Mouse (Mus musculus) stomach, postnatal 0 days (tissue): ENCODE data around the gene Ftl1. TPM values are rescaled to one million over a fixed set of nuclear protein-coding genes. Genes with fewer than 3 reads are reported as not detected.
"Not testable (repeated sequence)": the region's sequence is repeated elsewhere in the genome, so short reads cannot be mapped to it uniquely, and the experiment has no call there.

Experiments
- ATAC-seq: fragments of 200-750 bp; cut with Nextera tagmentation; 2 replicates; pipeline ENCODE4 v1.8.0; 2017; ENCODE audit not compliant: low FRiP score, low TSS enrichment
- DNase-seq: peaks from one replicate; pipeline ENCODE4 v3.0.0-alpha.2; 2016; ENCODE audit warnings: low spot score
- H3K27ac ChIP-seq: fragments of 300-500 bp; sonication (generic); replicated peaks from 2 replicates; pipeline ENCODE4 v1.5.1; 2014; ENCODE audit warnings: mild to moderate bottlenecking, control low read depth
- H3K27me3 ChIP-seq: fragments of 300-500 bp; sonication (generic); 2 replicates; pipeline ENCODE4 v1.6.1; 2014; ENCODE audit warnings: low read length; ENCODE audit not compliant: control insufficient read depth, insufficient read depth
- H3K36me3 ChIP-seq: fragments of 300-500 bp; sonication (generic); 2 replicates; pipeline ENCODE4 v1.6.1; 2014; ENCODE audit warnings: low read length, mixed read lengths; ENCODE audit not compliant: control insufficient read depth, insufficient read depth
- H3K4me1 ChIP-seq: fragments of 300-500 bp; sonication (generic); replicated peaks from 2 replicates; pipeline ENCODE4 v1.6.1; 2014; ENCODE audit warnings: antibody characterized with exemption; ENCODE audit not compliant: control insufficient read depth, insufficient read depth
- H3K4me2 ChIP-seq: fragments of 300-500 bp; sonication (generic); replicated peaks from 2 replicates; pipeline ENCODE4 v1.6.1; 2014; ENCODE audit warnings: low read depth, mild to moderate bottlenecking, control low read depth, moderate library complexity
- H3K4me3 ChIP-seq: fragments of 300-500 bp; sonication (generic); 2 replicates; pipeline ENCODE4 v1.5.1; 2014; ENCODE audit warnings: low read depth, low read length, control low read depth
- H3K9ac ChIP-seq: fragments of 300-500 bp; sonication (generic); 2 replicates; pipeline ENCODE4 v1.6.1; 2014; ENCODE audit warnings: mild to moderate bottlenecking, low read length, control low read depth, mixed read lengths
- H3K9me3 ChIP-seq: fragments of 300-500 bp; sonication (generic); 2 replicates; pipeline ENCODE4 v1.6.1; 2016; ENCODE audit warnings: low read length; ENCODE audit not compliant: control insufficient read depth
- CTCF ChIP-seq: IDR thresholded peaks from 2 replicates; pipeline ENCODE4 v1.5.1; 2016; ENCODE audit warnings: antibody characterized with exemption, low read depth, mild to moderate bottlenecking, moderate library complexity
- EP300 ChIP-seq: optimal IDR thresholded peaks from 2 replicates; pipeline ENCODE3; 2016; ENCODE audit warnings: antibody characterized with exemption
- WGBS: fragments of 180-500 bp; shearing (Covaris S2); extraction: QIAGEN DNeasy Blood & Tissue Kit; methylation state at CpG from one replicate; pipeline ENCODE4 v1.1.7; 2014; 5-methylcytosine and 5-hydroxymethylcytosine counted together
- polyA plus RNA-seq: library from polyadenylated mRNA; unstranded; fragments of >200 nt; fragmentation: Nextera tagmentation; extraction: Ambion mirVana; gene quantifications from 2 replicates; pipeline ENCODE4 v1.2.1, GENCODE M21; 2015

The Ftl1 gene
- polyA plus RNA-seq, 1 experiment from 2014 or later = 3,760 TPM

DNA sequence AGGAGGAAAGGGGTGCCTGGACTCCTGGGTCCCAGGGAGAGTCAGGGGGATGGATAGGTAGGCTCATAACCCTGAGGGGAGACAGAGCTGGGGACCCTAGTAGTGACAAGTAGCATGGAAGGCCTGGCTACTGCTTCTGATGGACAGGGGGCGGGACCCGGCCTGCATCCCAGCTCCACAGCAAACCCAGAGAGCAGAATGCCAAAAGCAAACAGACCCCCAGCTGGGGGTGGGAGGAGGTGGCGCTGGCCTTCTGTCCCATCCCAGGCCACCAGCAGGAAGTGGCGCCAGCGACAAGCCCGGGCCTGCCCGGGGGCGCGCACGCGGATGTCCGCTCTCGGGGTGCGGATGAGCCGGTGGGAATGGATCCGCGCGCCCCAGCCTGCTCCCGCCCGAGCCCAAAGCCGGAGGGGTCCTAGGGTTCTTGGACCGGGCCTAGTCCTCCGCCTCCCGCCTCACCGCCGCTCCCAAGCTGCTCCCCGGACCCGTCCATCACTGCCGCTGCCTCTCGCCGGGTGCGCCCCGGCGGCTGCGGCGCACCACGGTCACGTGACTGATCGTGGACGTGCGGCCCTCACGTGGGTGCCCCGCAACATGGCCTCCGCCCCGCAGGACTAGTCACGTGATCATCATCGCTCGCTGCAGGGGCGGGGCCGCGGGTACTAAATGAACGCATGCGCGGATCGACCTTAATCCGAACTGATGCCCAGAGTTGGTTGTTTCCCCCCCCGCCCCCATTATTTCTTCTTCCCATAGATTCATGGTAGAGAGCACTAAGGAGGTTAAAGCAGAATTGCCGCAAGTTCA, 6.8 kb upstream of the Ftl1 start, which contains the start of gene Bax:
TSS of gene Bax (minus strand) at position 616 of the 807 bp plus-strand sequence.
- H3K27ac ChIP-seq = 0 out of 2 replicates have a peak within 1 kb of the TSS, but pooled peaks have one; percentile 53
- peak within 1 kb of the TSS; percentile 87 for H3K4me2 ChIP-seq
- H3K4me3 ChIP-seq = peak within 1 kb of the TSS; percentile 76
- peaks cover 4% of the 10 kb centered on the region for H3K4me1 ChIP-seq
- peak; percentile 95 for DNase-seq
- ATAC-seq = peak; percentile 82
- no peaks in the 10 kb centered on the region for H3K36me3 ChIP-seq
- 0 out of 2 replicates have a peak, but pooled peaks have one; percentile 17 for TF ChIP-seq CTCF
- peak; percentile 50 for TF ChIP-seq EP300
- no peaks in the 10 kb centered on the region for H3K27me3 ChIP-seq
- peak within 1 kb of the TSS; percentile 81 for H3K9ac ChIP-seq
- H3K9me3 ChIP-seq = no peaks in the 10 kb centered on the region
- under 1% methylated on average over 51 of the region's 58 CpGs for WGBS

GRCm38 (mm10) chr7:45465549-45465948, 5.9 kb upstream of the Ftl1 start:
- WGBS = 77% methylated on average over 9 of the region's 9 CpGs
- Histone ChIP-seq H3K36me3 (no peaks in the 10 kb centered on the region), H3K9ac (no peak overlapping the region; the same call in 1 of the 2 replicates), H3K27me3 (no peaks in the 10 kb centered on the region), H3K4me1 (peaks cover 7% of the 10 kb centered on the region), H3K4me2 (peak overlapping the region; percentile 87), H3K27ac (no peak overlapping the region), H3K9me3 (no peaks in the 10 kb centered on the region), H3K4me3 (no peak overlapping the region)
- no peak for ATAC-seq
- DNase-seq = peak; percentile 19
- TF ChIP-seq EP300 (no peak), CTCF (peak; percentile 36)

GRCm38 (mm10) chr7:45465112-45465511, 5.4 kb upstream of the Ftl1 start:
- WGBS = 93% methylated on average over 12 of the region's 12 CpGs
- Histone ChIP-seq H3K27ac (no peak overlapping the region), H3K36me3 (no peaks in the 10 kb centered on the region), H3K4me1 (peaks cover 11% of the 10 kb centered on the region), H3K4me2 (no peak overlapping the region), H3K9ac (no peak overlapping the region), H3K9me3 (no peaks in the 10 kb centered on the region), H3K4me3 (no peak overlapping the region), H3K27me3 (no peaks in the 10 kb centered on the region)
- no peak for DNase-seq
- TF ChIP-seq CTCF (no peak), EP300 (no peak)
- no peak for ATAC-seq

DNA sequence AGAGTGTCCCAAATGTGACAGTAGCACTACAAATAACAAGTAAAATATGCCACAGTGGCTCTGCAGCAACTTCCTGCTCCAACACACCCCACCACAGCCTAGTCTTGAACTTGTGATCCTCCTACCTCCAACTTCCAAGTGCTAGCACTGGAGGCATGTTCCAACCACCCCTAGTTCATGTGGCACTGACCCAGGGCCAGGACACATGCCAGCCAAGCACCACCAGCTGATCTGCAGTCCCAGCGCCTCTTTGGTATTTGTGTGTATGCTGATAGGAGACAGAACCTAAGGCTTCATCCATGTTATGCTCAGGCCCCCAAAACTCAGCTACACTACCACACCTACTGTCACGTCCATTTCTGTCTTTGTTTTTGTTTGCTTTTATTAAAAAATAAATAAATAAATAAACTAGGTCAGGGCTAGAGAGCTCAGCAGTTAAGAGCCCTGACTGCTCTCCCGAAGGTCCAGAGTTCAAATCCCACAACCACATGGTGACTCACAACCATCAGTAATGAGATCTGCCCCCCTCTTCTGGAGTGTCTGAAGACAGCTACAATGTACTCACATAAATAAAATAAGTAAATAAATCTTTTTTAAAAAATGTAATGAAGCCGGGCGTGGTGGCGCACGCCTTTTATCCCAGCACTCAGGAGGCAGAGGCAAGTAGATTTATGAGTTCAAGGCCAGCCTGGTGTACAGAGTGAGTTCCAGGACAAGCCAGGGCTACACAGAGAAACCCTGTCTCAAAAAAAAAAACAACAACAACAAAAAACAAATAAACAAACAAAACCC, 4.5 kb upstream of the Ftl1 start:
- ATAC-seq (no peak), DNase-seq (no peak)
- Histone ChIP-seq H3K4me3 (no peak overlapping the region), H3K4me2 (no peak overlapping the region), H3K9me3 (no peaks in the 10 kb centered on the region), H3K9ac (no peak overlapping the region), H3K27me3 (no peaks in the 10 kb centered on the region), H3K36me3 (no peaks in the 10 kb centered on the region), H3K27ac (no peak overlapping the region), H3K4me1 (peaks cover 11% of the 10 kb centered on the region)
- TF ChIP-seq EP300 = no peak
- 89% methylated on average over 7 of the region's 7 CpGs for WGBS

DNA sequence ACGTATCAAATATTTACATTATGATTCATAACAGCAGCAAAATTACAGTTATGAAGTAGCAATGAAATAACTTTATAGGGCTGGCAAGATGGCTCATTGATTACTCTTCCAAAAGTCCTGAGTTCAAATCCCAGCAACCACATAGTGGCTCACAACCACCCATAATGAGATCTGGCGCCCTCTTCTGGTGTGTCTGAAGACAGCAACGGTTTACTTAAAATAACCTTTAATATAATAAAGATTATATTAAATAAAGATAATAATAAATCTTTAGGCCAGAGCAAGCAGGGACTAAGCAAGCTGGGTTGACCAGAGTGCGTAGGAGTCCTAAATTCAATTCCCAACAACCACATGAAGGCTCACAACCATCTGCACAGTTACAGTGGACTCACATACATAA, 3.2 kb upstream of the Ftl1 start:
- 69% methylated on average over 4 of the region's 4 CpGs for WGBS
- not testable (repeated sequence) for H3K9ac ChIP-seq, DNase-seq, H3K27me3 ChIP-seq, H3K36me3 ChIP-seq, ATAC-seq, H3K4me3 ChIP-seq, H3K4me2 ChIP-seq, H3K9me3 ChIP-seq, H3K27ac ChIP-seq
- H3K4me1 ChIP-seq = peaks cover 11% of the 10 kb centered on the region
- TF ChIP-seq CTCF = peak; percentile 37; the same call in 1 of the 2 replicates
